Mouse (Mus musculus) MEL (cell line): ENCODE data around the gene 2210418O10Rik. TPM values are rescaled to one million over a fixed set of nuclear protein-coding genes. Genes with fewer than 3 reads are reported as not detected.
"Not testable (repeated sequence)": the region's sequence is repeated elsewhere in the genome, so short reads cannot be mapped to it uniquely, and the experiment has no call there.

ENCODE experiments used
- DNase-seq: peaks from one replicate; pipeline ENCODE4 v3.0.0; 2011; ENCODE audit warnings: low read depth, low spot score
- H3K27ac ChIP-seq: 2 replicates; pipeline ENCODE4 v1.5.1; 2012; ENCODE audit warnings: low read depth, mild to moderate bottlenecking, control low read depth, low read length, moderate library complexity; ENCODE audit not compliant: control insufficient read depth
- H3K27me3 ChIP-seq, 2 experiments: fragments of 150-350 bp in 1 of 2; sonication (generic) in 1 of 2; 2 replicates each; pipeline ENCODE4 v1.6.1; 2012; ENCODE audit warnings: low read length in 2 of 2, mild to moderate bottlenecking in 2 of 2, improper control_type of control experiment in 1 of 2, moderate library complexity in 1 of 2; ENCODE audit not compliant: insufficient read depth in 2 of 2, control insufficient read depth in 1 of 2
- H3K36me3 ChIP-seq, 2 experiments: 2 replicates each; pipeline ENCODE4 v1.6.1; 2012 to 2014; ENCODE audit warnings: low read length in 2 of 2, improper control_type of control experiment in 1 of 2, inconsistent platforms in 1 of 2, mild to moderate bottlenecking in 1 of 2; ENCODE audit not compliant: insufficient read depth in 2 of 2, control insufficient read depth in 1 of 2
- H3K4me1 ChIP-seq, 2 experiments: fragments of 150-350 bp in 1 of 2; sonication (generic) in 1 of 2; 2 replicates each; pipeline ENCODE4 v1.6.1; 2012; ENCODE audit warnings: low read length in 2 of 2, improper control_type of control experiment in 1 of 2, mild to moderate bottlenecking in 1 of 2; ENCODE audit not compliant: insufficient read depth in 2 of 2, control insufficient read depth in 1 of 2
- H3K4me3 ChIP-seq, 2 experiments: fragments of 150-350 bp in 1 of 2; sonication (generic) in 1 of 2; 2 replicates each; pipeline ENCODE4 v1.5.1; 2012; ENCODE audit warnings: low read depth in 2 of 2, low read length in 2 of 2, mild to moderate bottlenecking in 2 of 2, moderate library complexity in 2 of 2, control low read depth in 1 of 2, improper control_type of control experiment in 1 of 2; ENCODE audit not compliant: control insufficient read depth in 1 of 2, insufficient read depth in 1 of 2
- H3K79me2 ChIP-seq: 2 replicates; pipeline ENCODE4 v1.6.1; 2012; ENCODE audit warnings: mild to moderate bottlenecking, low read length, moderate library complexity; ENCODE audit not compliant: control insufficient read depth, poor library complexity, insufficient read depth
- H3K9ac ChIP-seq: 2 replicates; pipeline ENCODE4 v1.6.1; 2012; ENCODE audit warnings: low read depth, mild to moderate bottlenecking, control low read depth, low read length, moderate library complexity; ENCODE audit not compliant: control insufficient read depth, poor library complexity, severe bottlenecking
- H3K9me3 ChIP-seq: fragments of 150-350 bp; sonication (generic); replicated peaks from 2 replicates; pipeline ENCODE4 v1.6.1; 2012; ENCODE audit warnings: mild to moderate bottlenecking, low read length, improper control_type of control experiment, moderate library complexity; ENCODE audit not compliant: insufficient read depth
- polyA plus RNA-seq, 2 experiments: library from polyadenylated mRNA; stranded (reverse) in 1 of 2; unstranded in 1 of 2; fragments of >175 nt in 1 of 2; fragments of >200 nt in 1 of 2; gene quantifications; 2 replicates each; pipeline versions ENCODE4 v1.2.1 to v1.2.4; 2012; ENCODE audit warnings: low replicate concordance in 2 of 2, low read depth in 1 of 2; ENCODE audit not compliant: insufficient read length in 2 of 2, insufficient read depth in 1 of 2, missing spikeins in 1 of 2
- total RNA-seq: library from RNA; depleted of rRNA; stranded (reverse); fragments of 300-350 nt; gene quantifications from 2 replicates; pipeline ENCODE4 v1.2.3, GENCODE M21; 2012; rRNA removed

The 2210418O10Rik gene
- 5.8 and 9.3 TPM in 2 replicates for total RNA-seq
- 1,000 to 10,000 TPM in 1 of 2 experiments, not detected in 1; 1,355 TPM for polyA plus RNA-seq

DNA sequence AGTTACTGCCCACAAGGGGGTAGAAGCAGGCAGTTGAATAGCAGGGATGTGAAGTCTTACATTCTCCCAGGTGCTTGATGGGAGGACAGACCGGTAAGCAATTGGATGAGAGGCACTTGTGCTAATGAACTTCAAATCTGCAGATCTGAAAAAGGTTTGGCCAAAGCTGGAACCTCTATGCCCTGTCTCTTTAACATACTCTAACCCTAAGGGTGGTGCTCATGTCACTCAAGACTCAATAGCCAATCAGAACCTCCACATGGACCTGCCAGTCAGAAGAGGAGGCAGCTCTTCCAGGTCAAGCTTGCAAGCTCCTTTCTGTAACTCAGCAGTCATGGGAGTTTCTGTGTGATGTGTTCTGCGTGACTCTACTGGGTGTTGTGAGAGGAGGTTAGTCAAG is at the start of gene 2210418O10Rik:
TSS of gene 2210418O10Rik (plus strand) at position 301 of the 400 bp plus-strand sequence.
- H3K9me3 ChIP-seq, H3K79me2 ChIP-seq, H3K27me3 ChIP-seq, H3K9ac ChIP-seq, H3K36me3 ChIP-seq, H3K27ac ChIP-seq, DNase-seq, H3K4me1 ChIP-seq, H3K4me3 ChIP-seq: not testable (repeated sequence)

DNA sequence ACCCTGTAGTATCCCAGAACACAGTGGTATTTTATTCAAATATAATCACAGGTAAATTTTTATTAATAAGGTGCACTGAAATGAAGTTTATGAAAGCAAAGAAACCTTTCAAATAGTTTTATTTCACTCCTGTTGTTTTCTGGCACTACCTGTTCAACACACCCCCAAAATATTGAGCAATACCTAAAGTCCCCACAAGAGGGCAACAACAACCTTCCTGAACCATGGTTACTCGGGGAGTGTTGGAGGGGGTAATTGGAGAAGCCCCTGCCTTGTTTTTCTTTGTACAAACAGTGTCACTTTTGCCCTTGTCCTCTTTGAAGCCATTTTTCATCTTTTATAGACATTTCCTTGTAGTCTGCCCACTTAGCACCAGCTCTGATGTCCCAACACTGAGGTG is 22.1 kb downstream of the 2210418O10Rik start:
- H3K4me3 ChIP-seq, DNase-seq, H3K36me3 ChIP-seq, H3K9me3 ChIP-seq, H3K9ac ChIP-seq, H3K79me2 ChIP-seq, H3K27me3 ChIP-seq, H3K4me1 ChIP-seq, H3K27ac ChIP-seq: not testable (repeated sequence)

Other genes with a start within 250 kb of the 2210418O10Rik start
- 0.10 TPM in 1 of 2 replicates, not detected in the other for gene Gm2004, start 76.7 kb upstream of the 2210418O10Rik start, total RNA-seq
- gene Gm2004, start 76.7 kb upstream of the 2210418O10Rik start, polyA plus RNA-seq = not detected
- gene Gm11009, start 92.9 kb downstream of the 2210418O10Rik start, total RNA-seq = not detected in 2 replicates
- gene Gm11009, start 92.9 kb downstream of the 2210418O10Rik start, polyA plus RNA-seq = not detected
- not detected in 2 replicates for gene Gm14435, start 197.0 kb downstream of the 2210418O10Rik start, total RNA-seq
- gene Gm14435, start 197.0 kb downstream of the 2210418O10Rik start, polyA plus RNA-seq = 1 to 10 TPM in 1 of 2 experiments, not detected in 1; 4.2 TPM